Mouse (Mus musculus) neural tube, embryonic 10.5 days (tissue): ENCODE results near the gene Ing3.

Experiments
- DNase-seq: peaks from one replicate; pipeline ENCODE4 v3.0.0-alpha.2; 2017; ENCODE audit warnings: low spot score; ENCODE audit errors: extremely low spot score

Gene Ing3

GRCm38 (mm10) chr6:21949226-21949731 is at the start of gene Ing3:
TSS of gene Ing3 (plus strand) at chr6:21949571.
- peak; percentile 95 for DNase-seq

DNA sequence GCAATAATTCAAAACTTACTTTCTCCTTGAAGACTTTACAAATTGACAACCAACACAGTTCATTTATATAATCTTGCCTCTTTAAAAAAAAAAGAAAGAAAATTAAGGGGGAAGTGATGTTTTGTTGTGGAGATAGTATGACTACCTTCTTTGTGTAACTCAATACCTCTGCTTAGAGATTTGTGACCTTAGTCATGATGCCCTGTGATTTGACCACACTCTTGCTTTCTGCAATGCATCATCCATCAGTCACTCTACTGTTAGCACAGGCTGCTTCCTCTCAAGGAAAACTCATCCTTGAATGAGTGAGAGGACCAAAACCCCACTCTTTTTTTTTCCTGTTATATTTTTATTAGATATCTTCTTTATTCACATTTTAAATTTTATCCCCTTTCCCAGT is 39.7 kb upstream of the Ing3 start:
- no peak for DNase-seq

GRCm38 (mm10) chr6:21910804-21911203 is 38.6 kb upstream of the Ing3 start:
- DNase-seq: no peak

DNA sequence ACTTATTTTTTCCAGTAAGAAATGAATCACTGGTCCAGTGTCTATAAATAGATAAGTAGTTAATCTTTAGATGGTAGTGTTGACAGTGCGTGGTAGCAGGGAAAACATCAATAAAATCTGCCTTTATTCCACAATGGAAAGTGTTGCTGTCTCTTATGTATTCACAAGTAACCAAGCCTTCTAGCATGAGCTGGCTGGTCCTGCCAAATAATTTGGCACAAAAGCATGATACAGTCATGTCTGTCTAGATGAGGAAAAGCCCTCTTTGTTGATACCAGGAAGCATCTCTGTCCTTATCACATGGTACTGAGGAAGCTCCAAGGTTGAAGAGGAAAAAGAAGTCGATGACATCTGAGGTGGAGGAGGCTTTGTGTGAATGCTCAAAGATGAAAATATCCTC is 32.8 kb upstream of the Ing3 start:
- no peak for DNase-seq

DNA sequence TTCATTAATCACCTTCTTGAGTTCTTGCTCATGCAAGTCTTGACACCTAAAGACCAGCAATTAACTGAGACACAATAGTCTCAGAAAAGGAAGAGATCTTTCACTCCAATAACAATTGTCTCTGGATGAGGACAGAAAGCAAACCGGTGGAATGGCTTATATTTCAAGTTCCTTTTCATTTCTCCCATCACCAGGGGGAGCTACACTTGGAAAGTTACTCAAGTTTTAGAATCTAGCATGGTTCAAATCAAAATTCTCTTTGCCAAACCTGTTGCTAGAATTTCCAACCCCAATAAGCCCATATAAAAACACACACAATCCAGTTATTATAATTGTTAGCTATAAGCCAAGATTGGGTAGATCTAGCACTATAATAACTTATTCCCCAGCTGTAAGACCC is 25.2 kb upstream of the Ing3 start:
- no peak for DNase-seq

GRCm38 (mm10) chr6:21937981-21938635 is 11.3 kb upstream of the Ing3 start:
- DNase-seq: no peak

DNA sequence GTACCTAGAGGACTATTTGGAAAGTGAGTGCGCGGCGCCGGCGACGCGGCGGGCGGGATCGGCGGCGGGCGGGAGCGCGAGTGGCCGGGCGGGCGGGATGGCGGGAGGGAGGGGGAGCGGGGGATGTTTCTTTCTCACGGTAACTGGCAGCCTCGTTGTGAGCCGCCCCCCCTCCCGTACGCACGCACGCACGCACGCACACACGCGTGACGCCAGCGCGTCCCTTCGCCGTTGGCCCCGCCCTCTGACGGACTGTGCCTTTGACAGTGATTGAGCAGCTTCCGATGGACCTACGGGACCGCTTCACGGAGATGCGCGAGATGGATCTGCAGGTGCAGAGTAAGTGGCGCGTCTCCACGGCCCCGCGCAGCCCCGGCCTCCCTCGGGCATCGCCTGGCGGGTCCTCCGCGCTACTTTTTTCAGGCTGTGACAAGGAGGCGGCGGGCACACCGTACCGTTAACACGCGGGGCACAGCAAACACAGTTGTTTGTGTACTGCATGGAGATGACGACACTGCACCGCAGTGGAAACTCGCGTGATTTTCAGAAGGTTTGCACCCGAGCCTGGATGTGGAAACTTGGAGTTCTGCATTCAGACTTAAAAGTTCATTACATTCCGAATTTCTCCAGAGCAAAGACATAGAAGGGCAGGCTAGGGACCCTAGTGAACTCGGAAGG is 539 bp downstream of the Ing3 start:
- peak; percentile 96 for DNase-seq

DNA sequence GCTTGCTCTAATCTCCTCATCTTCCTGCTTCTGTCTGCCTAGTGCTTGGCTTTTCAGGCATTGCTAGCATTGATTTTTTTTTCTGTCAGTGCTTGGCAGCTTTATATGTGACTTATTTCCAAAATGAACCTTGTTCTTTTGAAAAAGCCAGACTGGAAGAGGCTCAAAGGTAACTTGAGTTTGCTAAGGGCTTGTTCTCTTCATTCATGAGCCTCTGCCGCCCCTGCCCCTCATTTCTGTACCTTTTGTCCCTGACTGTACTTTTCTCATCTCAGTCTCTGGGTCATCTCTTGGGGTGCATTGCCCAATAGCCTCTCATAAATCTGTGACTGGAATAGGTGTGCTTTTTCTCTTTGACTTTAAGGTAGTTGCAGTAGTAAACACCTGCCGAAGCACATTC is 1.3 kb downstream of the Ing3 start:
- no peak for DNase-seq

- no peak for DNase-seq
Observed at GRCm38 (mm10) chr6:21955468-21955867, 6.1 kb downstream of the Ing3 start.

- DNase-seq: no peak
Observed at GRCm38 (mm10) chr6:21958922-21959321, 9.6 kb downstream of the Ing3 start.

DNA sequence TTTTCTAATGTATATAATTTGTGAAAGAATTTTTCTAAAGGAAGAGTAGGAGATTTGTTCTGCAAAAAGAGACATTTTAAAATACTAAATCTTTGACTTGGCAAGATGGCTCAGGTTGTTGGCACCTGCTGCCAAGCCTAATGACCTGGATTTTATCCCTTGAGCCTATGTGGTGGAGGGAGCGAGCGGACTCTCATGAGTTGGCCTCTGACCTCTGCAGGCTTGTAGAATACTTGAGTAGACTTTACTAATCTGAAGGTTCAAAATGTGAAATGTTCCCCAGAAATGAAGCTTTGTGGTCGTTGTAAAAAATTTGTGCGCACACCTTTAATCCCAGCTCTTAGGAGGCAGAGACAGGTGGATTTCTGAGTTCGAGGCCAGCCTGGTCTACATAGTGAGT is 10.5 kb downstream of the Ing3 start:
- no peak for DNase-seq

DNA sequence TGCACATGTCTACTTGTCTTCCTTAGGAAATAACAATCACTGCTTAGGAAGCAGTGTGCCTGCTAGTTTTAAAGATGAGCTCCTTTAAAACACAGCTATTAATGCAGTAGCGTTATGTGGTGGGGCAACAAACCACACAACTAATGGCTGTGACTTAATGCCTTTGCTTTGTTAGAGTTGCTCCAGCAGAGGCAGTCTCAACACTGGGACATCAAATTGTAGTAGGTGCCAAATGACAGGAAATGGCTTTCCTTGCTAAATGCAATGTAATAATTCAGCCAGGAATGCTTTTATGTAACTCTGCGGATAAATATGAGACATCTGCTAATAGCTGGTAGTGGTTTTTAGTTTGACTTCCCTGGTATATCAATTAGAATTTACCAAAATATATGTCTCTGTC is 28.2 kb downstream of the Ing3 start:
- DNase-seq: no peak

DNA sequence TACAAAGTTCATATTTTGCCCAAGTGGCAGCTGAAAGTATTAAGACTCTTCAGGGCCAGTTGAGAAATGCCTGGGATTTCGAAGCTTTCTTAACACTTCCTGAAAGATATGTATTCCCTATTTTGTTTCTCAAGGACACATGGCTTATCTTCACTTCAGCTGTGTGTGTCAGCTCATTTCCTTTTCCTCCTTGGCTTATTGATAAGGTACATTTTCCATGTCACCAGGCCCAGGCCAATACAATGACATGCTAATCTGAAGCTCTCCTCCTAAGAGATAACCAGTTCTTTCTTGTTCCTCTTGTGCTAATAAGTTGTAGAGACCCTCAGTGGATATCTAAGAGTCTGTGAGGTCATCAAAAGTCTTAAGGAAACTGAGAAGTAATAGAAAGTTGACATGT is 31.7 kb downstream of the Ing3 start:
- DNase-seq: no peak

DNA sequence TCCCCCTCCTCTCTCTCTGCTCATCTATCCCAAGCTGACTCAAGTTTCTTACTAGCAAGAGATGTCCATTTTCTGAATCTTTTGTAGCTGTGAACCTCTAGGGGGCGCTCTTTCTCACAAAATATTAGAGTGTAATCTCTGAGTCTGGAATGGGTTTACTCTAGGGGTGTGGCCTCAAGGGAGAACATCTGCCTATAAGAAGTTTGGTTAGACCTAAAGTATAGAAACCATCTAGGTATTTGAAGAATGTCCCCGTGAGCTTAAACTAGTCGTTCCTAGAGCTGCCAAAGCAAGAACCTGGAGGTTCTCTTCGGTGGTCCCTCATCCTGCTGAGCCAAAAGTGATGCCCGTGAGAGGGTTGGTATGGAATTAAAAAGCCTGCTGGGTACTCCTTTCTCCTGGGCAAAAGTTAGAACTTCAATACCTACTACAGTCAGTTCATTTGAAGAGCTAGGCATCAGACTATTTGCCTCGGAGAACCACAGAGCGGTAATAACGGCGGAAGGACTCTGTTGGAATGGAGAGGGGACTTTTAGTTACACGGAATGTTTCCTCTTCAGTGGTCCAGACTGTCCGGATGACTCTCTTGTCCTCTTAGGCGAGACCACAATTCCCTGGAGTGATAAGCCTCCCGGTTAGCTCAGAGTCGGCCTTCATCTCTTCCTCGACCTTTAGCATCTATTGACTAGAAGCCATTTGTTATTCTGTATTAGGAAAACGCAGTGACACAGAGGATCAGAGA is 35.8 kb downstream of the Ing3 start:
- DNase-seq: peak; percentile 49

DNA sequence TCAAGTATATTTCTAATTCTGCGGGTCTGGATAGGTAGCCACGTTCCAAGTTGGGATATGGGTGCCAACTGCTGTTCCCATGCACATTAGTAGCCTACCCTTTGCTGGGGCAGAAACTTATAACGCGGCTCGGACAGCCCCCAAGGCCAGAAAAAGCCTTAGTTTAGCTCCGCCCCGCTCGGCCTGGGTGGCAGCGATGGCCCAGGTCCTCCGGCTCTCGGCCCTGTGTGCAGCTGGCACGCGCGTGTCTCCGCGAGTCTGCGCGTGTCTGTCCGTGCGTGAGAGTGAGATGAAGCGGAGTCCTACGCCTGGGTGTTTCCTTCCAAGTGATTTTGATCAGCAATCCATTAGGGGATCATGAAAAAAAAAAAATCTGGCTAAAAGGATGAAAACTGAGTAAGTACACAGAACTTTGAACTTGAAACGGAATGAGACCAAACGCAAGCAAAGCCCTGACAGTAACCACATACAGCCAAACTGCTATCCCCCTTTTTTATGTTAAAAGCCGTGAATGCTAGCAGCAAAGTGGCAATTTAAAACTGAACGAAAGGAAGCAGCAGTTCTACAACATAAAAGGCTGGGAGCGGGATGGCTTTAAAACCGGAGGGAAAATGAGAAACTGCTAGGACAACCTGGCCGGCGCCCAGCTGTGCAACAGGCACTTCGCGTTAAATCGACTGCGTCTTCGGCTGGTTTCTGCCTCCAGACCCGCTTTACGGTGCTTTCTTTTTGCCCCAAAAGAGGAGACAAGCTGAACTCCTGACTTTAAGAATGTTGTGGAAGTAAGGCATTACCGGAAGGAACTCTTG is 36.6 kb downstream of the Ing3 start, which contains the start of gene Cped1:
Cped1 (plus strand) TSS at position 185 of the 809 bp plus-strand sequence.
- peak; percentile 67 for DNase-seq

GRCm38 (mm10) chr6:21986660-21987331 is 37.4 kb downstream of the Ing3 start:
- peak; percentile 55 for DNase-seq

DNA sequence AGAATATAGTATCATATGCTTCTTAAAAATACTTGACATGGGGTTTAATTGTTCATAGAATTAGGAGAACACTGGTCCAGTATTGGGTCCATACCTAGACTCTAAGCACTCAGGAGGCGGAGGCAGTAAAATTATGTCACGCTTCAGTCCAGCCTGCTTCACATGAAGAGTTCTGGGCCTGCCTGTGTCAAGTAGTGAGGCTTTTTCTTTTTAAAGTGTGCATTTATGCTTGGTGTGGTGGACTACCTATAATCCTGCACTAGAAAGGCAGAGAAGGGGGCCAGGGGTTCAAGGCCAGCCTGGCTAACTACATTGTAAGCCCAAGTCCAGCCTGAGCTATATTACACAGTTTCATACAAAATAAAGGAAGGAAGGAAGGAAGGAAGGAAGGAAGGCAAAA is 38.2 kb downstream of the Ing3 start:
- DNase-seq: no peak

- no peak for DNase-seq
Observed at GRCm38 (mm10) chr6:21988296-21988695, 38.9 kb downstream of the Ing3 start.

- no peak for DNase-seq
Observed at GRCm38 (mm10) chr6:21989081-21989480, 39.7 kb downstream of the Ing3 start.

DNA sequence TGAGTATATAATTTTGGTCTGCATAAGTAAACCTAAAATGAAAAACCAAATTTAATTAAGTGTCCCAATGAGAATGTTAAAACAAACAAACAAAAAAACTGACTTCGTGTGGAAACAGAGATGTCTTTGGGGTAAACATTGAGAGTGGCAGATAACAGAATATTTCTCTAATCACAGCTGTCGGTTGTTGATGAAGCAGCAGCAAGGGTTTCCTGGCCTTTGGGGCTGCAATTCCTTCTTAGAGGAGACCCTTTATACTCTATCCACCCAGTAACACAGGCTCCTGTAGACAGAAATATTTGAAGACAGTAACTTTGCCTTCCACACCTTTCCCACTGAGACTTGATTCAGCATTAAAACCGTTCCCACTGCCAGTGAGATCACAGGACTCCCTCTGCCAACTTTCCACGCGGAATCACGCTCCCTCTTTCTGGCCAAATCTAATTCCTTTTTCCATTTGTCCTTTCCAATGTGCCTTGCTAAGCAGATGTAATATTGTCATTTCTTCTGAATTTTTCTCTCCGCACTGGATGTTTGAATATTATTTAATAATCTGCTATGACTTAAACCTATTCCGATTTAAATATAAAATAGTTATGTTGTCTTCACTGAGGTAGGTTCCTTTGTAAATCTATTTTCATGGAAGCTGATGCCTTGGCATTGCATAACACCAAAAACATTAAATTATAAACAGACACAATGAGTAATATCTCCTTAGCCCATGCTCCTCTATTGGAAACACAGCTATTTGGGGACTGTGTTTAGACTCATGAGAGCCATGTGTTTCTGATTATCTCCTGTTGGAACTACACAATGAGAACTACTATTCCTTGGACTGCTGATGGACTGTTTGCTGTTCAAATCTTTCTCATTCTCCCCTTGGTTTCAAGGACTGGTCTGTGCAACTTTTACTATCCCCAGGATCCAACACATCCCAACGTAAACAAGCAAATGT is 41.1 kb downstream of the Ing3 start:
- DNase-seq: no peak
